Mouse (Mus musculus) lung, embryonic 16.5 days (tissue): Measurements from ENCODE around the gene Ctrb1. TPM values are rescaled to one million over a fixed set of nuclear protein-coding genes. Genes with fewer than 3 reads are reported as not detected.

Source experiments
- microRNA-seq: library from miRNA; unstranded; fragments of <30 nt; microRNA quantifications from one replicate; pipeline ENCODE4, GENCODE M21; 2016
- polyA plus RNA-seq: library from polyadenylated mRNA; unstranded; fragments of >200 nt; fragmentation: Nextera tagmentation; extraction: Ambion mirVana; gene quantifications from 2 replicates; pipeline ENCODE4 v1.2.1, GENCODE M21; 2015

Gene Ctrb1
- polyA plus RNA-seq, 1 experiment from 2014 or later: not detected

Small RNA genes within 50 kb of the gene (microRNA-seq; reads per million reads assigned to microRNA genes)
- gene Mir7076: not detected

Other genes starting within 250 kb of the Ctrb1 start
- 6.1 and 6.8 TPM in 2 replicates for gene Wdr59, start 168.9 kb downstream of the Ctrb1 start, polyA plus RNA-seq
- 18.3 and 19.0 TPM in 2 replicates for gene Znrf1, start 154.9 kb downstream of the Ctrb1 start, polyA plus RNA-seq
- 1.1 and 1.6 TPM in 2 replicates for gene Ldhd, start 60.6 kb downstream of the Ctrb1 start, polyA plus RNA-seq
- gene Zfp1, start 47.6 kb downstream of the Ctrb1 start, polyA plus RNA-seq: 19.8 and 19.9 TPM in 2 replicates
- gene Bcar1, start 52.8 kb upstream of the Ctrb1 start, polyA plus RNA-seq: 49.2 and 52.1 TPM in 2 replicates
- gene Cfdp1, start 163.3 kb upstream of the Ctrb1 start, polyA plus RNA-seq: 193 and 203 TPM in 2 replicates
- gene Tmem170, start 185.7 kb upstream of the Ctrb1 start, polyA plus RNA-seq: 10.1 and 10.9 TPM in 2 replicates
- gene Chst5, start 219.4 kb upstream of the Ctrb1 start, polyA plus RNA-seq: 14.2 and 15.4 TPM in 2 replicates
- 17.5 and 19.6 TPM in 2 replicates for gene Tmem231, start 242.9 kb upstream of the Ctrb1 start, polyA plus RNA-seq
- gene Gabarapl2, start 249.7 kb upstream of the Ctrb1 start, polyA plus RNA-seq: 195 and 218 TPM in 2 replicates